Mouse (Mus musculus) hindbrain, embryonic 12.5 days (tissue): ENCODE measurements around the gene Mrps15. TPM values are rescaled to one million over a fixed set of nuclear protein-coding genes. Genes with fewer than 3 reads are reported as not detected.
"Not testable (repeated sequence)": the region's sequence is repeated elsewhere in the genome, so short reads cannot be mapped to it uniquely, and the experiment has no call there.

ENCODE experiments used
- ATAC-seq: fragments of 200-750 bp; cut with Nextera tagmentation; 2 replicates; pipeline ENCODE4 v1.8.0; 2017; ENCODE audit warnings: moderate TSS enrichment; ENCODE audit not compliant: low FRiP score
- H3K27ac ChIP-seq: fragments of 300-500 bp; sonication (generic); 2 replicates; pipeline ENCODE4 v1.5.1; 2016; ENCODE audit warnings: mild to moderate bottlenecking
- H3K27me3 ChIP-seq: fragments of 300-500 bp; sonication (generic); 2 replicates; pipeline ENCODE4 v1.6.1; 2016; ENCODE audit warnings: mild to moderate bottlenecking
- H3K36me3 ChIP-seq: fragments of 300-500 bp; sonication (generic); 2 replicates; pipeline ENCODE4 v1.6.1; 2016; ENCODE audit warnings: mild to moderate bottlenecking
- H3K4me1 ChIP-seq: fragments of 300-500 bp; sonication (generic); 2 replicates; pipeline ENCODE4 v1.6.1; 2016
- H3K4me2 ChIP-seq: fragments of 300-500 bp; sonication (generic); replicated peaks from 2 replicates; pipeline ENCODE4 v1.6.1; 2016; ENCODE audit warnings: mild to moderate bottlenecking
- H3K4me3 ChIP-seq: fragments of 300-500 bp; sonication (generic); 2 replicates; pipeline ENCODE4 v1.5.1; 2016; ENCODE audit warnings: mild to moderate bottlenecking
- H3K9ac ChIP-seq: fragments of 300-500 bp; sonication (generic); 2 replicates; pipeline ENCODE4 v1.6.1; 2016; ENCODE audit warnings: mild to moderate bottlenecking, moderate library complexity
- H3K9me3 ChIP-seq: fragments of 300-500 bp; sonication (generic); replicated peaks from 2 replicates; pipeline ENCODE4 v1.6.1; 2016; ENCODE audit warnings: mild to moderate bottlenecking
- WGBS: fragments of 180-500 bp; shearing (Covaris S2); methylation state at CpG from one replicate; pipeline ENCODE4 v1.1.7; 2016; 5-methylcytosine and 5-hydroxymethylcytosine counted together
- polyA plus RNA-seq: library from polyadenylated mRNA; unstranded; fragments of >200 nt; fragmentation: Nextera tagmentation; extraction: Ambion mirVana; gene quantifications from 2 replicates; pipeline ENCODE4 v1.2.1, GENCODE M21; 2016

The Mrps15 gene
- polyA plus RNA-seq, 1 experiment from 2014 or later, result 133 TPM

DNA sequence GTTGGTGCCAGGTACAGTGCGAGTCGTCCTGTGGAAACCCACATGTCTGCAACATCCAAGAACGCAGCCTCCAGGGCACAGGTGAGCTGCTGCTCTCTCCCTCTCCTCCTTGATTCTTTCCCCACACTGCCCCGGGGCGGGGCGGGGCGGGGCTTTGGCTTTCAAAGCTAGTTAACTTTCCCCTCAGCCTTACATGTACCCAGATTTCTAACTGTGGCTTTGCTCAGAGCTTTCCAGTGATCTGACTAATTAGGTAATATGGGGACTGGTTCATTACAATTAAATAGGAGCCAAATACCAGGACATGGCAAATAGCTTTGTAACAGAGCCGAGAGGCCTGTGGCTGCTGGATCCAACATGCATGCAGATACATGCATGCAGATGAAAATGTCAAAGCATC lies 37.7 kb downstream of the Mrps15 start:
- no peak overlapping the region for H3K4me2 ChIP-seq
- no peak overlapping the region; the same call in 1 of the 2 replicates for H3K9ac ChIP-seq
- WGBS, result 79% methylated on average over 8 of the region's 8 CpGs
- H3K4me1 ChIP-seq, result no peaks in the 10 kb centered on the region
- H3K36me3 ChIP-seq, result peaks cover 32% of the 10 kb centered on the region
- H3K27me3 ChIP-seq, result no peaks in the 10 kb centered on the region
- H3K9me3 ChIP-seq, result no peaks in the 10 kb centered on the region
- no peak for ATAC-seq
- H3K4me3 ChIP-seq, result no peak overlapping the region
- H3K27ac ChIP-seq, result no peak overlapping the region

GRCm38 (mm10) chr4:126085996-126086576 lies 39.4 kb downstream of the Mrps15 start:
- no peak overlapping the region for H3K27ac ChIP-seq
- WGBS, result 31% methylated on average over 7 of the region's 7 CpGs
- H3K4me1 ChIP-seq, result no peaks in the 10 kb centered on the region
- no peaks in the 10 kb centered on the region for H3K27me3 ChIP-seq
- no peak overlapping the region for H3K9ac ChIP-seq
- no peaks in the 10 kb centered on the region for H3K9me3 ChIP-seq
- ATAC-seq, result peak; percentile 68
- no peak overlapping the region for H3K4me2 ChIP-seq
- H3K4me3 ChIP-seq, result no peak overlapping the region
- H3K36me3 ChIP-seq, result peaks cover 32% of the 10 kb centered on the region

DNA sequence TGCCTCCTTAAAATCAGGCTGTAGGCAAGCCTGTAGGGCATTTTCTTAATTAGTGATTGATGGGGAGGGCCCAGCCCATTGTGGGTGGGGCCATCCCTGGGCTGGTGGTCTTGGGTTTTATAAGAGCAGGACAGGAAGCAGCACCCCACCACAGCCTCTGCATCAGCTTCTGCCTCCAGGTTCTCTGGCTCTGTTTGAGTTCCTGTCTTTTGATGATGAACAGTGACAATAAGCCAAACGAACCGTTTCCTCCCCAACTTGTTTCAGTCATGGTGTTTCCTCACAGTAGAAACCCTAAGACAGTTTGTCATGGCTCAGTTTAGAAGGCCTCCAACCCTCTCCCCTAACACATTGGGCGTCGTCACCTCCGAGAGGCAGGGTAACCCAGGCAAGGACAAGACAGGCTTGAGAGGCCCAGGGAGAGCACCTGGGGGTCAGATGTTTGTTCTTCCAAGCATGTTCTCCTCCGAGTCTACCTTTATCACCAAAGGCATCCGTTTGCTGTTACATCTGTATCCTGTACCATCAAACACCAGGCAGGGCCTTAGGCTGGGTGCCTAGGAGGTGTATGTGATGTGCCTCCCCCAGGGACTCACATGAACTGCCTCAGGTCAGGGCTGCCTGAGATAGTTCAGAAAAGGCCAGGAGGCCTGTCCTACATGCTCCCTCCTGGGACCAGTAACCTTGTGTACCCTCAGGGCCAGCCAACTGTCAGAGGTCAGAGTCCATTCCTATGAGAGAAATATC lies 43.5 kb downstream of the Mrps15 start:
- no peak for ATAC-seq
- Histone ChIP-seq H3K4me1 (no peaks in the 10 kb centered on the region), H3K9ac (no peak overlapping the region), H3K27ac (no peak overlapping the region), H3K4me3 (no peak overlapping the region), H3K9me3 (no peaks in the 10 kb centered on the region), H3K36me3 (0 out of 2 replicates have a peak, but pooled peaks cover 9% of the 10 kb centered on the region), H3K27me3 (no peaks in the 10 kb centered on the region), H3K4me2 (no peak overlapping the region)
- 85% methylated on average over 7 of the region's 7 CpGs for WGBS

GRCm38 (mm10) chr4:126090848-126091124 lies 44.1 kb downstream of the Mrps15 start:
- Histone ChIP-seq H3K4me2 (no peak overlapping the region), H3K9me3 (no peaks in the 10 kb centered on the region), H3K27ac (no peak overlapping the region), H3K27me3 (no peaks in the 10 kb centered on the region), H3K36me3 (0 out of 2 replicates have a peak, but pooled peaks cover 9% of the 10 kb centered on the region), H3K9ac (no peak overlapping the region), H3K4me1 (no peaks in the 10 kb centered on the region), H3K4me3 (no peak overlapping the region)
- no peak for ATAC-seq
- WGBS, result 81% methylated on average over 4 of the region's 4 CpGs

- Histone ChIP-seq H3K27me3 (no peaks in the 10 kb centered on the region), H3K9ac (no peak overlapping the region), H3K4me1 (no peaks in the 10 kb centered on the region), H3K36me3 (0 out of 2 replicates have a peak, but pooled peaks cover 9% of the 10 kb centered on the region), H3K4me3 (no peak overlapping the region), H3K27ac (no peak overlapping the region), H3K9me3 (no peaks in the 10 kb centered on the region), H3K4me2 (no peak overlapping the region)
- 81% methylated on average over 8 of the region's 8 CpGs for WGBS
- no peak for ATAC-seq
These were observed 45.1 kb downstream of the Mrps15 start for GRCm38 (mm10) chr4:126091873-126092272.

- WGBS, result 57% methylated on average over 14 of the region's 14 CpGs
- H3K4me3 ChIP-seq, H3K9me3 ChIP-seq, ATAC-seq, H3K4me1 ChIP-seq, H3K27ac ChIP-seq, H3K9ac ChIP-seq, H3K27me3 ChIP-seq: not testable (repeated sequence)
- Histone ChIP-seq H3K4me2 (peak overlapping the region; percentile 65; the same call in 1 of the 2 replicates), H3K36me3 (peaks cover 14% of the 10 kb centered on the region)
These were observed 49.1 kb downstream of the Mrps15 start for GRCm38 (mm10) chr4:126095622-126096430.

- H3K36me3 ChIP-seq, result peaks cover 14% of the 10 kb centered on the region
- WGBS, result 3% methylated on average over 37 of the region's 37 CpGs
- no peaks in the 10 kb centered on the region for H3K4me1 ChIP-seq
- peak within 1 kb of the TSS; percentile 65 for H3K4me2 ChIP-seq
- H3K27me3 ChIP-seq, result no peaks in the 10 kb centered on the region
- peak within 1 kb of the TSS; percentile 60 for H3K4me3 ChIP-seq
- H3K9ac ChIP-seq, result peak within 1 kb of the TSS; percentile 68
- ATAC-seq, result peak; percentile 97
- no peaks in the 10 kb centered on the region for H3K9me3 ChIP-seq
- peak within 1 kb of the TSS; percentile 78 for H3K27ac ChIP-seq
These were observed 49.9 kb downstream of the Mrps15 start, which contains the start of gene Lsm10 for GRCm38 (mm10) chr4:126096464-126097111. Lsm10 (plus strand) TSS chr4:126096623.

GRCm38 (mm10) chr4:126097711-126098253 lies 51.1 kb downstream of the Mrps15 start:
- Histone ChIP-seq H3K9me3 (no peaks in the 10 kb centered on the region), H3K27ac (no peak overlapping the region), H3K4me1 (peaks cover 6% of the 10 kb centered on the region), H3K36me3 (peaks cover 14% of the 10 kb centered on the region), H3K4me2 (no peak overlapping the region), H3K9ac (no peak overlapping the region), H3K4me3 (no peak overlapping the region), H3K27me3 (no peaks in the 10 kb centered on the region)
- no peak for ATAC-seq
- WGBS, result 96% methylated on average over 20 of the region's 20 CpGs

- Histone ChIP-seq H3K27ac (no peak overlapping the region), H3K27me3 (no peaks in the 10 kb centered on the region), H3K4me3 (no peak overlapping the region), H3K9me3 (no peaks in the 10 kb centered on the region), H3K4me1 (peaks cover 12% of the 10 kb centered on the region), H3K36me3 (peaks cover 14% of the 10 kb centered on the region), H3K4me2 (no peak overlapping the region), H3K9ac (no peak overlapping the region)
- 93% methylated on average over 3 of the region's 3 CpGs for WGBS
- no peak for ATAC-seq
These were observed 52.6 kb downstream of the Mrps15 start for GRCm38 (mm10) chr4:126099365-126099764.

DNA sequence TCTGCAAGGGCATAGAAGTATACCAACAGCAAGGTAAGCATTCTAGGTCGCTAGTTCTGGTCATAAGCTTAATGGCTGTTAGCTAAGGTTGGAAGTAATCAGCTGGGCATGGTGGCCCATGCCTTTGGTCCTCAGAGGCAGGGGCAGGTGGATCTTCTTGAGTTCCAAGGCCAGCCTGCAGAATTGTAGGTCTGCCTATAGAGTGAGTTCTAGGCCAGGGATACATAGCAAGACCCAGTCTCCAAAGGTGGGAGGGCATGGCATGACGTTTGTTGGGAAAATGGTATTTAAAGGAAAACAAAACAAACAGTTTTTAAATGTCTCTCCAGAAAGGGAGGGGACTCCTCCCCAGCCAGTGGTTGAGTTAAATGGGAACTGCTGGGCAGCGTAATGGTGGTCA lies 54.0 kb downstream of the Mrps15 start:
- H3K4me2 ChIP-seq, result no peak overlapping the region
- ATAC-seq, result no peak
- no peak overlapping the region for H3K4me3 ChIP-seq
- 93% methylated on average over 3 of the region's 3 CpGs for WGBS
- H3K27me3 ChIP-seq, result no peaks in the 10 kb centered on the region
- peaks cover 24% of the 10 kb centered on the region for H3K4me1 ChIP-seq
- no peak overlapping the region for H3K9ac ChIP-seq
- no peak overlapping the region for H3K27ac ChIP-seq
- peaks cover 14% of the 10 kb centered on the region for H3K36me3 ChIP-seq
- no peaks in the 10 kb centered on the region for H3K9me3 ChIP-seq

- no peak for ATAC-seq
- H3K36me3 ChIP-seq, result peaks cover 14% of the 10 kb centered on the region
- peaks cover 35% of the 10 kb centered on the region for H3K4me1 ChIP-seq
- H3K27ac ChIP-seq, result peak overlapping the region; percentile 82
- no peak overlapping the region for H3K9ac ChIP-seq
- WGBS, result 45% methylated on average over 7 of the region's 7 CpGs
- H3K9me3 ChIP-seq, result no peaks in the 10 kb centered on the region
- H3K4me2 ChIP-seq, result peak overlapping the region; percentile 97
- no peaks in the 10 kb centered on the region for H3K27me3 ChIP-seq
- H3K4me3 ChIP-seq, result peak overlapping the region; percentile 94; the same call in 1 of the 2 replicates
These were observed 55.5 kb downstream of the Mrps15 start for GRCm38 (mm10) chr4:126102061-126102841.
